Mouse (Mus musculus): ENCODE data around the gene Mdc1. TPM values are rescaled to one million over a fixed set of nuclear protein-coding genes. Genes with fewer than 3 reads are reported as not detected.

The Mdc1 gene
- polyA plus RNA-seq, 1 experiment from 2014 or later: 2.1 TPM

DNA sequence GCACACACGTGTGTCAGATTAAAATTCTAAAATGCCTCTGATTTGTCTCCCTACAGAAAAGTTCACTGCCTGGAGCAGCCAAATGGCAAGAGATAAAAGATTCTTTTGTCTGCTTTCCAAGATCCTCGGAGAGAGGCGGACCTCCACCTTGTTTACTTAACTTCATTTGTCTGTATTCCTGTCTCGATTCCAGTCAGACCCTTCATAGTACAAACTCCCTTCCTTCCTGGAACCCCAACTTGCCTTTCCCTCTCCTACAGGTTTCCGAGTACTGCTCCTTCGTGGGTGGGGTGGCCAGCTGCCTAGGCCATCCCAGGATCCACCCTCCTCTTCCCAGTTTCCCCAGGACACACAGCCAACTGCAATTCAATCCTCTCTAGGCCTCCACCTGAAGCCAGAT is 38.3 kb upstream of the Mdc1 start:
- Histone ChIP-seq H3K27ac (replicated peaks) (0 out of 2 replicates have a peak overlapping the region, but pooled peaks have one; percentile 49), H3K4me3 (ENCODE audit: low read depth, low read length) (no peak overlapping the region), H3K4me1 (replicated peaks; ENCODE audit: control insufficient read depth, insufficient read depth) (0 out of 2 replicates have a peak, but pooled peaks cover 3% of the 10 kb centered on the region), H3K4me2 (replicated peaks; ENCODE audit: low read depth) (no peak overlapping the region), H3K36me3 (ENCODE audit: control insufficient read depth, insufficient read depth, low read length) (no peaks in the 10 kb centered on the region), H3K27me3 (ENCODE audit: control insufficient read depth, insufficient read depth, low read length) (no peaks in the 10 kb centered on the region), H3K9me3 (ENCODE audit: control insufficient read depth, low read length) (no peaks in the 10 kb centered on the region), H3K9ac (ENCODE audit: low read length) (no peak overlapping the region)
- peak; percentile 28; the same call in 1 of the 2 replicates for ATAC-seq (ENCODE audit: low FRiP score, low TSS enrichment)
- no peak for DNase-seq (ENCODE audit: low spot score)
- WGBS: 29% methylated on average over 6 of the region's 6 CpGs
- TF ChIP-seq CTCF (IDR thresholded peaks at IDR 0.05; ENCODE audit: low read depth): no peak
- no peak for TF ChIP-seq EP300 (optimal IDR thresholded peaks at IDR 0.05)

DNA sequence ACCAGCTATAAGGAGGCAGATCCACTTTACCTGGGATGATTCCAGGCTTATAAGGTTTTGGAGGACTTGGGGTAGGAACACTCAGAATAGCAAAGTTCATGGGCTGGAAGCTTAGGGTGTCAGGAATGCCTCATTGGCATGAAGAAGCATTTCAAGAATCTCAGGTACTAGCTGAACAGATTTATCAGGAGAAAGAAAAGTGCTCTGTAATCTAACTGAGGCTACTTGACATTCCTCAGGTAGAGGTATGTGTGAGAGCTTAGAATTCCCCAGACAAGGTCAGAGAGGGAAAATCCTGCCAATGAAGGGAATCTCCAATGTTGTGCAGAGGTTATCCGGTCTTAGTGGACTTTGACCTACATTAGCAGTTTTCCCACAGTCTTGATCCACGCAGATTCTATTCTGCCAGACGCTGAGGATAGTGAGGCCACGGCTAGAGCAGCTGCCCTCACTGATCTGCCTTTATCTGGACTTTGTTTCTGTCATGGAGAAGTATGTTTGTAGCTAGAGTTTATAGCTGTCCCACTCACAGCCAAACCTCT is 37.4 kb upstream of the Mdc1 start:
- TF ChIP-seq EP300 (optimal IDR thresholded peaks at IDR 0.05): no peak
- no peak for TF ChIP-seq CTCF (IDR thresholded peaks at IDR 0.05; ENCODE audit: low read depth)
- Histone ChIP-seq H3K27me3 (ENCODE audit: control insufficient read depth, insufficient read depth, low read length) (no peaks in the 10 kb centered on the region), H3K4me2 (replicated peaks; ENCODE audit: low read depth) (no peak overlapping the region), H3K36me3 (ENCODE audit: control insufficient read depth, insufficient read depth, low read length) (no peaks in the 10 kb centered on the region), H3K4me1 (replicated peaks; ENCODE audit: control insufficient read depth, insufficient read depth) (0 out of 2 replicates have a peak, but pooled peaks cover 3% of the 10 kb centered on the region), H3K9me3 (ENCODE audit: control insufficient read depth, low read length) (no peaks in the 10 kb centered on the region), H3K4me3 (ENCODE audit: low read depth, low read length) (no peak overlapping the region), H3K9ac (ENCODE audit: low read length) (no peak overlapping the region), H3K27ac (replicated peaks) (no peak overlapping the region)
- WGBS: 54% methylated on average over 4 of the region's 4 CpGs
- no peak for DNase-seq (ENCODE audit: low spot score)
- ATAC-seq (ENCODE audit: low FRiP score, low TSS enrichment): no peak

DNA sequence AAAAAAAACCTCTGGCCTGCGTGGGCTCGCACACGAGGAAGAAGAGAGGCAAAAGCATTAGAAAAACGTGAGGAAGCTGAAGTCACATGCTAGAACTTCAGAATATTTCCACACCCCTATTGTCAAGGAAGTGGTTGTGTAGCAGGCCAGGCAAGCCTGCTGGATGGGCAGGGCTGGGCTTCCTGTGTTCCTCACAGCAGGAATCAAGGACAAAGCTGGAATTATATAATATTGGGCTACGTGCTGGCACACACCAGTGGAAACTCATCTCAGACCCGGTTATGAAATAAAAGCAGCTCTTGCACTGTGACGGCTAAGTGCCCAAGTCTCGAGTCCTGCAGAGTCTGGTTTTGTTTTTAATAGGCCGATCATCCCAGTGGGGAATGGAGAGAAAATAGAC is 33.2 kb upstream of the Mdc1 start:
- no peaks in the 10 kb centered on the region for H3K27me3 ChIP-seq (ENCODE audit: control insufficient read depth, insufficient read depth, low read length)
- peaks cover 5% of the 10 kb centered on the region; the same call in 1 of the 2 replicates for H3K4me1 ChIP-seq (replicated peaks; ENCODE audit: control insufficient read depth, insufficient read depth)
- WGBS: 50% methylated on average over 9 of the region's 9 CpGs
- TF ChIP-seq CTCF (IDR thresholded peaks at IDR 0.05; ENCODE audit: low read depth) (no peak), EP300 (optimal IDR thresholded peaks at IDR 0.05) (no peak)
- no peak overlapping the region for H3K4me3 ChIP-seq (ENCODE audit: low read depth, low read length)
- no peak overlapping the region for H3K9ac ChIP-seq (ENCODE audit: low read length)
- no peaks in the 10 kb centered on the region for H3K9me3 ChIP-seq (ENCODE audit: control insufficient read depth, low read length)
- H3K27ac ChIP-seq (replicated peaks): peak overlapping the region; percentile 61
- H3K36me3 ChIP-seq (ENCODE audit: control insufficient read depth, insufficient read depth, low read length): no peaks in the 10 kb centered on the region
- no peak for DNase-seq (ENCODE audit: low spot score)
- H3K4me2 ChIP-seq (replicated peaks; ENCODE audit: low read depth): no peak overlapping the region
- ATAC-seq (ENCODE audit: low FRiP score, low TSS enrichment): no peak

DNA sequence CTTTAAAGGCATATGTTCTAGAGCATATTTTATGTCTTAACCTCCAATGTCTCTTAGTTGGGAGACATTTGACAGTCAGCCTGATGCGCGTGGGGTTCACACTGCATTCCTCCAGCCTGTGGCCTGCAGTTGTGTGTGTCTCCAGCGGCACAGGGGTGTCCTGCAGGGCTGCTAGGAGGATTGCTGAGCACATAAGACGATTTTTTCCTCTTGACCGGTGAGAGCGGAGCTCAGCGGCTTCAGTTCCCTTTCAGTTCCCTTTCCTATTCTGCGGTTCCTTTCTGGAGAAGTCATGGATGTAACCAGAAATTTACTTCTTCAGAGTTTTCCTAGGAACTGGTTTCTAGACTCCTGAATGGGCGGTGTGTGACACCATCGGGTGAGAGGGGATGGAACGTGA is 31.9 kb upstream of the Mdc1 start:
- Histone ChIP-seq H3K9me3 (ENCODE audit: control insufficient read depth, low read length) (no peaks in the 10 kb centered on the region), H3K27ac (replicated peaks) (no peak overlapping the region), H3K27me3 (ENCODE audit: control insufficient read depth, insufficient read depth, low read length) (no peaks in the 10 kb centered on the region), H3K4me2 (replicated peaks; ENCODE audit: low read depth) (no peak overlapping the region), H3K9ac (ENCODE audit: low read length) (no peak overlapping the region), H3K4me3 (ENCODE audit: low read depth, low read length) (no peak overlapping the region), H3K4me1 (replicated peaks; ENCODE audit: control insufficient read depth, insufficient read depth) (peaks cover 10% of the 10 kb centered on the region), H3K36me3 (ENCODE audit: control insufficient read depth, insufficient read depth, low read length) (no peaks in the 10 kb centered on the region)
- TF ChIP-seq EP300 (optimal IDR thresholded peaks at IDR 0.05) (no peak), CTCF (IDR thresholded peaks at IDR 0.05; ENCODE audit: low read depth) (no peak)
- 84% methylated on average over 11 of the region's 11 CpGs for WGBS
- ATAC-seq (ENCODE audit: low FRiP score, low TSS enrichment) (no peak), DNase-seq (ENCODE audit: low spot score) (no peak)

- Histone ChIP-seq H3K36me3 (ENCODE audit: control insufficient read depth, insufficient read depth, low read length) (no peaks in the 10 kb centered on the region), H3K4me2 (replicated peaks; ENCODE audit: low read depth) (no peak overlapping the region), H3K9ac (ENCODE audit: low read length) (no peak overlapping the region), H3K27me3 (ENCODE audit: control insufficient read depth, insufficient read depth, low read length) (no peaks in the 10 kb centered on the region), H3K4me1 (replicated peaks; ENCODE audit: control insufficient read depth, insufficient read depth) (peaks cover 10% of the 10 kb centered on the region), H3K9me3 (ENCODE audit: control insufficient read depth, low read length) (no peaks in the 10 kb centered on the region), H3K4me3 (ENCODE audit: low read depth, low read length) (no peak overlapping the region), H3K27ac (replicated peaks) (peak overlapping the region; percentile 45; the same call in 1 of the 2 replicates)
- no peak for DNase-seq (ENCODE audit: low spot score)
- ATAC-seq (ENCODE audit: low FRiP score, low TSS enrichment): no peak
- WGBS: 59% methylated on average over 5 of the region's 5 CpGs
- TF ChIP-seq EP300 (optimal IDR thresholded peaks at IDR 0.05): no peak
- TF ChIP-seq CTCF (IDR thresholded peaks at IDR 0.05; ENCODE audit: low read depth): no peak
Measured at GRCm38 (mm10) chr17:35810900-35811648, 30.2 kb upstream of the Mdc1 start.

DNA sequence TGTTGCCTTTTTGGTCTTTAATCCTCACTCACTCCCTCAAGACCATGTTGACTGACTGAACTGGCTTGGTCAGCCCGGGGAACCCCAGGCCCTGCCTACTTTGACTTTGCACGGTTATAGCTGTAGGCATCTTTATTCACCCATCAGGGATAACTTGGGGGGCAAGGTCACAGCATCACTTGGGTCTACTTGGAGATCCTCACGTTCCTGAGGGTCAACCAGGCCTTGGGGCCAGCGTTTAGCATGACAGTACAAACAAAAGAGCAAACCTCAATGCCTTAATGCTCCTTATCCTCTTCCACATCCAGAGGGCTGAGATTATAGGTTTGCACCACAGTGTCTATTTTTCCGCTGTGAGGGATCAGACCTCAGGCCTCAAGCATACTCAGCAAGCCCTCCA is 29.0 kb upstream of the Mdc1 start:
- Histone ChIP-seq H3K36me3 (ENCODE audit: control insufficient read depth, insufficient read depth, low read length) (no peaks in the 10 kb centered on the region), H3K9me3 (ENCODE audit: control insufficient read depth, low read length) (no peaks in the 10 kb centered on the region), H3K4me2 (replicated peaks; ENCODE audit: low read depth) (no peak overlapping the region), H3K27ac (replicated peaks) (peak overlapping the region; percentile 92), H3K4me3 (ENCODE audit: low read depth, low read length) (no peak overlapping the region), H3K4me1 (replicated peaks; ENCODE audit: control insufficient read depth, insufficient read depth) (peaks cover 10% of the 10 kb centered on the region), H3K9ac (ENCODE audit: low read length) (no peak overlapping the region), H3K27me3 (ENCODE audit: control insufficient read depth, insufficient read depth, low read length) (no peaks in the 10 kb centered on the region)
- ATAC-seq (ENCODE audit: low FRiP score, low TSS enrichment) (no peak), DNase-seq (ENCODE audit: low spot score) (no peak)
- TF ChIP-seq EP300 (optimal IDR thresholded peaks at IDR 0.05) (no peak), CTCF (IDR thresholded peaks at IDR 0.05; ENCODE audit: low read depth) (no peak)
- WGBS: 71% methylated on average over 5 of the region's 5 CpGs

Data from stomach, postnatal 0 days (tissue).